Mouse (Mus musculus) limb, embryonic 15.5 days (tissue): Measurements from ENCODE around the gene Olfr805. TPM values are rescaled to one million over a fixed set of nuclear protein-coding genes. Genes with fewer than 3 reads are reported as not detected.

Experiments used
- ATAC-seq: fragments of 200-750 bp; cut with Nextera tagmentation; 2 replicates; pipeline ENCODE4 v1.8.0; 2017; ENCODE audit warnings: low read depth, moderate TSS enrichment; ENCODE audit not compliant: insufficient number of reproducible peaks, low FRiP score, low TSS enrichment
- H3K27ac ChIP-seq: fragments of 300-500 bp; sonication (generic); 2 replicates; pipeline ENCODE4 v1.5.1; 2015; ENCODE audit warnings: moderate library complexity, mild to moderate bottlenecking, inconsistent platforms
- H3K27me3 ChIP-seq: fragments of 300-500 bp; sonication (generic); 2 replicates; pipeline ENCODE4 v1.6.1; 2015; ENCODE audit warnings: inconsistent platforms
- H3K36me3 ChIP-seq: fragments of 300-500 bp; sonication (generic); 2 replicates; pipeline ENCODE4 v1.6.1; 2015; ENCODE audit warnings: inconsistent platforms
- H3K4me1 ChIP-seq: fragments of 300-500 bp; sonication (generic); 2 replicates; pipeline ENCODE4 v1.6.1; 2015; ENCODE audit warnings: inconsistent platforms
- H3K4me2 ChIP-seq: fragments of 300-500 bp; sonication (generic); 2 replicates; pipeline ENCODE4 v1.6.1; 2015; ENCODE audit warnings: mild to moderate bottlenecking, inconsistent platforms
- H3K4me3 ChIP-seq: fragments of 300-500 bp; sonication (generic); 2 replicates; pipeline ENCODE4 v1.5.1; 2015; ENCODE audit warnings: mild to moderate bottlenecking, inconsistent platforms
- H3K9ac ChIP-seq: fragments of 300-500 bp; sonication (generic); 2 replicates; pipeline ENCODE4 v1.6.1; 2015; ENCODE audit warnings: inconsistent platforms
- H3K9me3 ChIP-seq: fragments of 300-500 bp; sonication (generic); 2 replicates; pipeline ENCODE4 v1.6.1; 2016; ENCODE audit warnings: inconsistent platforms
- WGBS: fragments of 180-500 bp; shearing (Covaris S2); methylation state at CpG from one replicate; pipeline ENCODE4 v1.1.7; 2015; 5-methylcytosine and 5-hydroxymethylcytosine counted together
- microRNA-seq: library from miRNA; unstranded; fragments of <30 nt; microRNA quantifications from one replicate; pipeline ENCODE4, GENCODE M21; 2016
- polyA plus RNA-seq: library from polyadenylated mRNA; unstranded; fragments of >200 nt; fragmentation: Nextera tagmentation; extraction: Ambion mirVana; gene quantifications from 2 replicates; pipeline ENCODE4 v1.2.1, GENCODE M21; 2015

Olfr805 gene
- not detected in 2 replicates for polyA plus RNA-seq

- Histone ChIP-seq H3K27me3 (no peaks in the 10 kb centered on the region), H3K4me2 (no peak within 1 kb of the TSS), H3K4me1 (no peaks in the 10 kb centered on the region), H3K27ac (no peak within 1 kb of the TSS), H3K9ac (no peak within 1 kb of the TSS), H3K9me3 (no peaks in the 10 kb centered on the region), H3K4me3 (no peak within 1 kb of the TSS), H3K36me3 (no peaks in the 10 kb centered on the region)
- 93% methylated on average over 2 of the region's 2 CpGs for WGBS
- ATAC-seq = no peak
These were observed at the start of gene Olfr805 for GRCm38 (mm10) chr10:129729275-129729674. Gene Olfr805, minus strand, starts transcription at chr10:129729375.

GRCm38 (mm10) chr10:129778123-129778522 is 48.9 kb upstream of the Olfr805 start:
- ATAC-seq = no peak
- Histone ChIP-seq H3K9ac (no peak overlapping the region), H3K27ac (no peak overlapping the region), H3K4me1 (no peaks in the 10 kb centered on the region), H3K4me2 (no peak overlapping the region), H3K4me3 (no peak overlapping the region), H3K27me3 (no peaks in the 10 kb centered on the region), H3K9me3 (no peaks in the 10 kb centered on the region), H3K36me3 (no peaks in the 10 kb centered on the region)

- H3K27me3 ChIP-seq = no peaks in the 10 kb centered on the region
- H3K9ac ChIP-seq = no peak within 1 kb of the TSS
- no peak for ATAC-seq
- H3K4me3 ChIP-seq = no peak within 1 kb of the TSS
- H3K4me2 ChIP-seq = no peak within 1 kb of the TSS
- H3K9me3 ChIP-seq = no peaks in the 10 kb centered on the region
- H3K4me1 ChIP-seq = no peaks in the 10 kb centered on the region
- H3K27ac ChIP-seq = no peak within 1 kb of the TSS
- H3K36me3 ChIP-seq = no peaks in the 10 kb centered on the region
These were observed 45.2 kb upstream of the Olfr805 start, which contains the start of gene Olfr809 for GRCm38 (mm10) chr10:129774338-129774737. Gene Olfr809, plus strand, starts transcription at chr10:129774638.

GRCm38 (mm10) chr10:129765182-129765581 is 36.0 kb upstream of the Olfr805 start, which contains the start of gene Olfr808:
Gene Olfr808, plus strand, starts transcription at chr10:129765482.
- H3K4me2 ChIP-seq = no peak within 1 kb of the TSS
- no peak within 1 kb of the TSS for H3K27ac ChIP-seq
- WGBS = 88% methylated on average over 1 of the region's 1 CpGs
- H3K4me1 ChIP-seq = no peaks in the 10 kb centered on the region
- no peaks in the 10 kb centered on the region for H3K27me3 ChIP-seq
- H3K36me3 ChIP-seq = no peaks in the 10 kb centered on the region
- H3K4me3 ChIP-seq = no peak within 1 kb of the TSS
- H3K9me3 ChIP-seq = no peaks in the 10 kb centered on the region
- no peak for ATAC-seq
- no peak within 1 kb of the TSS for H3K9ac ChIP-seq

- Histone ChIP-seq H3K36me3 (no peaks in the 10 kb centered on the region), H3K9ac (no peak within 1 kb of the TSS), H3K27me3 (no peaks in the 10 kb centered on the region), H3K4me3 (no peak within 1 kb of the TSS), H3K4me1 (no peaks in the 10 kb centered on the region), H3K27ac (no peak within 1 kb of the TSS), H3K9me3 (no peaks in the 10 kb centered on the region), H3K4me2 (no peak within 1 kb of the TSS)
- ATAC-seq = no peak
- WGBS = 81% methylated on average over 1 of the region's 1 CpGs
These were observed 28.5 kb upstream of the Olfr805 start, which contains the start of gene Olfr807 for GRCm38 (mm10) chr10:129757693-129758092. Gene Olfr807, minus strand, starts transcription at chr10:129757793.

GRCm38 (mm10) chr10:129741821-129742220 is 12.6 kb upstream of the Olfr805 start, which contains the start of gene Olfr806:
Gene Olfr806, minus strand, starts transcription at chr10:129741921.
- no peaks in the 10 kb centered on the region for H3K36me3 ChIP-seq
- H3K9ac ChIP-seq = no peak within 1 kb of the TSS
- no peak within 1 kb of the TSS for H3K27ac ChIP-seq
- ATAC-seq = no peak
- no peak within 1 kb of the TSS for H3K4me3 ChIP-seq
- no peaks in the 10 kb centered on the region for H3K4me1 ChIP-seq
- no peak within 1 kb of the TSS for H3K4me2 ChIP-seq
- H3K27me3 ChIP-seq = no peaks in the 10 kb centered on the region
- H3K9me3 ChIP-seq = no peaks in the 10 kb centered on the region

GRCm38 (mm10) chr10:129702910-129703309 is 26.3 kb downstream of the Olfr805 start, which contains the start of gene Olfr804:
Gene Olfr804, plus strand, starts transcription at chr10:129703210.
- no peak for ATAC-seq
- Histone ChIP-seq H3K36me3 (no peaks in the 10 kb centered on the region), H3K27ac (no peak within 1 kb of the TSS), H3K27me3 (no peaks in the 10 kb centered on the region), H3K4me3 (no peak within 1 kb of the TSS), H3K4me2 (no peak within 1 kb of the TSS), H3K9ac (no peak within 1 kb of the TSS), H3K4me1 (no peaks in the 10 kb centered on the region), H3K9me3 (no peaks in the 10 kb centered on the region)

GRCm38 (mm10) chr10:129694186-129694585 is 35.0 kb downstream of the Olfr805 start, which contains the start of gene Olfr803:
Gene Olfr803, minus strand, starts transcription at chr10:129694286.
- no peaks in the 10 kb centered on the region for H3K27me3 ChIP-seq
- H3K9ac ChIP-seq = no peak within 1 kb of the TSS
- WGBS = 63% methylated on average over 2 of the region's 2 CpGs
- no peaks in the 10 kb centered on the region for H3K4me1 ChIP-seq
- H3K9me3 ChIP-seq = no peaks in the 10 kb centered on the region
- no peak within 1 kb of the TSS for H3K4me2 ChIP-seq
- H3K27ac ChIP-seq = no peak within 1 kb of the TSS
- ATAC-seq = no peak
- no peaks in the 10 kb centered on the region for H3K36me3 ChIP-seq
- H3K4me3 ChIP-seq = no peak within 1 kb of the TSS

GRCm38 (mm10) chr10:129688069-129688468 is 41.1 kb downstream of the Olfr805 start, which contains the start of gene Olfr802:
Gene Olfr802, minus strand, starts transcription at chr10:129688169.
- Histone ChIP-seq H3K4me2 (no peak within 1 kb of the TSS), H3K36me3 (no peaks in the 10 kb centered on the region), H3K4me3 (no peak within 1 kb of the TSS), H3K9ac (no peak within 1 kb of the TSS), H3K27ac (no peak within 1 kb of the TSS), H3K9me3 (no peaks in the 10 kb centered on the region), H3K27me3 (no peaks in the 10 kb centered on the region), H3K4me1 (no peaks in the 10 kb centered on the region)
- WGBS = 56% methylated on average over 1 of the region's 1 CpGs
- ATAC-seq = no peak

GRCm38 (mm10) chr10:129673765-129674164 is 55.4 kb downstream of the Olfr805 start, which contains the start of gene Olfr801:
Gene Olfr801, minus strand, starts transcription at chr10:129673865.
- Histone ChIP-seq H3K27me3 (no peaks in the 10 kb centered on the region), H3K4me3 (no peak within 1 kb of the TSS), H3K4me1 (no peaks in the 10 kb centered on the region), H3K4me2 (no peak within 1 kb of the TSS), H3K36me3 (no peaks in the 10 kb centered on the region), H3K9ac (no peak within 1 kb of the TSS), H3K27ac (no peak within 1 kb of the TSS), H3K9me3 (no peaks in the 10 kb centered on the region)
- WGBS = 68% methylated on average over 1 of the region's 1 CpGs
- no peak for ATAC-seq

Small RNA genes lying within 50 kb of the gene (microRNA-seq; reads per million reads assigned to microRNA genes)
- not detected for gene Gm24485

Other genes starting within 250 kb of the Olfr805 start
- gene Olfr789, start 244.6 kb downstream of the Olfr805 start, polyA plus RNA-seq = not detected in 2 replicates
- not detected in 2 replicates for gene Olfr790, start 230.9 kb downstream of the Olfr805 start, polyA plus RNA-seq
- gene Olfr791, start 207.6 kb downstream of the Olfr805 start, polyA plus RNA-seq = not detected in 2 replicates
- not detected in 2 replicates for gene Olfr792, start 190.2 kb downstream of the Olfr805 start, polyA plus RNA-seq
- not detected in 2 replicates for gene Olfr794, start 161.7 kb downstream of the Olfr805 start, polyA plus RNA-seq
- not detected in 2 replicates for gene Olfr796, start 116.8 kb downstream of the Olfr805 start, polyA plus RNA-seq
- not detected in 2 replicates for gene Olfr798, start 101.4 kb downstream of the Olfr805 start, polyA plus RNA-seq
- gene Olfr799, start 91.9 kb downstream of the Olfr805 start, polyA plus RNA-seq = not detected in 2 replicates
- gene Olfr800, start 71.7 kb downstream of the Olfr805 start, polyA plus RNA-seq = not detected in 2 replicates
- gene Olfr801, start 55.5 kb downstream of the Olfr805 start, polyA plus RNA-seq = not detected in 2 replicates
- gene Olfr802, start 41.2 kb downstream of the Olfr805 start, polyA plus RNA-seq = not detected in 2 replicates
- gene Olfr803, start 35.1 kb downstream of the Olfr805 start, polyA plus RNA-seq = not detected in 2 replicates
- not detected in 2 replicates for gene Olfr804, start 26.2 kb downstream of the Olfr805 start, polyA plus RNA-seq
- not detected in 2 replicates for gene Olfr806, start 12.5 kb upstream of the Olfr805 start, polyA plus RNA-seq
- not detected in 2 replicates for gene Olfr807, start 28.4 kb upstream of the Olfr805 start, polyA plus RNA-seq
- gene Olfr808, start 36.1 kb upstream of the Olfr805 start, polyA plus RNA-seq = not detected in 2 replicates
- not detected in 2 replicates for gene Olfr809, start 45.3 kb upstream of the Olfr805 start, polyA plus RNA-seq
- not detected in 2 replicates for gene Olfr810, start 65.5 kb upstream of the Olfr805 start, polyA plus RNA-seq
- gene Olfr811, start 75.0 kb upstream of the Olfr805 start, polyA plus RNA-seq = not detected in 2 replicates
- gene Olfr812, start 116.7 kb upstream of the Olfr805 start, polyA plus RNA-seq = not detected in 2 replicates
- not detected in 2 replicates for gene Olfr813, start 126.0 kb upstream of the Olfr805 start, polyA plus RNA-seq
- gene Olfr814, start 150.5 kb upstream of the Olfr805 start, polyA plus RNA-seq = not detected in 2 replicates
- not detected in 2 replicates for gene Olfr815, start 176.5 kb upstream of the Olfr805 start, polyA plus RNA-seq
- not detected in 2 replicates for gene Olfr816, start 186.2 kb upstream of the Olfr805 start, polyA plus RNA-seq
- not detected in 2 replicates for gene Olfr818, start 219.7 kb upstream of the Olfr805 start, polyA plus RNA-seq
- gene Olfr819, start 237.9 kb upstream of the Olfr805 start, polyA plus RNA-seq = not detected in 2 replicates
- gene Olfr247, start 246.8 kb upstream of the Olfr805 start, polyA plus RNA-seq = not detected in 2 replicates